Mouse (Mus musculus): ENCODE results near the gene Arpc3.

The Arpc3 gene

GRCm38 (mm10) chr5:122391786-122392180 is at the start of gene Arpc3:
Gene Arpc3, plus strand, starts transcription at chr5:122391878.
- peak; percentile 97 for DNase-seq

- DNase-seq: no peak
Observed at GRCm38 (mm10) chr5:122342874-122343273, 48.8 kb upstream of the Arpc3 start.

DNA sequence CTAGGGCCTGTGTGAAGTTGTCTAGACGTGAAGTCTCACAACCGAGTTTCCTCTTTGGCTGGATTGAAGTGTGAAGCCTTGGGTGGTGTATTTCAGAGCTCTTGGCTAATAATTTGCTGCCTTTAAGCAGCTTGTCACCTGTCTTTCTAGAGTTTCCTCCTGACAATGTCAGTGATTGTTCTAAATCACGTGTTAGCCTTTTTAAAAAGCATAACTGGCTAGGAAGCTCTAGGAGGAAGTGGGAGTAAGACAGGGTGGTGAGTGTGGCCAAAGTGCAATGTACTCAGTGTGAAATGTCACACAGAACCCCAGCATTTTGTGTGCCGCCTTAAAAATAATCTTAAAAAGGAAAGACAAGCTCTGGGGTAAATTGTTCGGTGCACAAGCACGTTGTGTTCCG is 47.9 kb upstream of the Arpc3 start:
- DNase-seq: no peak

GRCm38 (mm10) chr5:122344260-122344659 is 47.4 kb upstream of the Arpc3 start:
- peak; percentile 90 to 91 for DNase-seq

DNA sequence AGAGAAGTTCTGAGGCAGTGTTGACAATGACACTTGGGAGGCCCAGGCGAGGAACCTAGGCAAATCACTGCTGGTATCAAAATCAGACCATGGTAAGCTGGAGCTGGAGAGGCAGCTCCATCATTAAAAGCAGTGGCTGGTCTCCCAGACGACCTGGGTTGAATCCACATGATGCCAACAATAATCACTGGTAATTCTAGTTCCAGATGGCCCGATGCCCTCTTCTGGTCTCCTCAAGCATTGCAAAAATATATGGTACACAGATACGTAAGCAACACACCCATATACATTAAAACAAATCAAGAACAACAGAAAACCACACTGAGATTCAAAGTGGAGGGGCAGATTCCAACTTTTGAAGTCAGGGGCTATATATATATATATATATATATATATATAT is 45.9 kb upstream of the Arpc3 start:
- peak; percentile 43 to 50 for DNase-seq

DNA sequence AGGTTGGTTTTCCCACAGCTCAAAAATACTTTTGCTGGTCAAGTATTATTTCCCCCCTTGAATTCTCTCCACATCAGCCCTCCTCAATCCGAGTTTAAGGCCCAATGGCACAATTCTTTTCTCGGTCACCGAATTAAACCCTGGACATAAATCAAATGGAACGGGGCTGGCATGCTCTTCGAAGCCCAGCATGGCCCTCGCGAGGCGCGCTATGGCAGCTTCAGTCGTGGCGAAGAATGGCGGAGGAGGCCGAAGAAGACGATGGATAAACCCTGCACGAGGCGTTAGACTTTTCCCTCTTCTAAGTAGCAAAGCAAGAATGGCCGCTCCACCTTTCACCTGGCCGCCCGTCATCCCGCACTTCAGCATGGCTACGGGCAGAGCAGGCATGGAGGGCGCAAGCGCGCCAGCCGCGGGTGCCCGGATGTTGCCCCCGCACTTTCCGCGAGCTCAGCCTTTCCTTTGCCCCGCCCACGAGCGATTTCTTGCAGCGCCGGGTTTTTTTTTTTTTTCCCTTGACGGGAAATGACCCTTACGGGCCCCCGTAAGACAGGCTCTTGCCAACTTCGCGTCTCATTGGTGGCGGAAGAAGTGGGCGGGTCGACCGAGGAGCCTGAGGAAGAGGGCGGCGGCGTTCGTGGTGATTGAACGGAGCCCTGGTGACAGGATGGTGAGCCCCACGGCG is 37.7 kb upstream of the Arpc3 start, which contains the start of the genes Rad9b and Vps29:
Gene Rad9b (minus strand): TSS at position 427 of the 685 bp plus-strand sequence.
Gene Vps29 (plus strand): TSS at position 563 of the 685 bp plus-strand sequence.
- DNase-seq: peak; percentile 100

DNA sequence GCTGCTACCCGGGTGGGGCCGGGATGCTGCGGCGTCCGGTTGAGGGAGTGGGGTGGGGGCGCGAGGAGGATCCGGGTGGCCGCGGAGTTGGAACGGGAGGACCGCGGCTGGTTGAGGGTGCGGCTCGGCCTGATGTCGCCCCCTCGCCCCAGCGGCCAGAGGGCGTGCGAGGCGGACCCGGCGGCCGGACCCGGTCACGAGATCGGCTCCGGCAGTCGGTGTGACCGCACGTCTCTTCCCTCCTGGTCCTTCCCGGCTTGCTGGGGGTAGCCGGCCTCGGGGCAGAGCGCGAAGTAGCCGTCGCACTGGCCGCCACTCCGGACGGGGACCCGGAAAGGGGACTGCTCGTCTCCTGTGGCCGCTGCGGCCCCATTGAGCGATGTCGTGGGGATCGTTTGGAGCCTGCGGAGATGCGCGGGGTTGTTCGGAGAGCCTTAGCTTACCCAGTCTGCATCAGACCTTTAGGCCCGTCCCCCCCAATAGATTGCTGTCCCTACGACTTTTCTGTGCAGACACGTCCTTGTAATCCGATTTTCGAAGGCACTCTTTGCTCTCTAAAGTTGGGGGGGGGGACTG is 37.1 kb upstream of the Arpc3 start:
- DNase-seq: no peak

DNA sequence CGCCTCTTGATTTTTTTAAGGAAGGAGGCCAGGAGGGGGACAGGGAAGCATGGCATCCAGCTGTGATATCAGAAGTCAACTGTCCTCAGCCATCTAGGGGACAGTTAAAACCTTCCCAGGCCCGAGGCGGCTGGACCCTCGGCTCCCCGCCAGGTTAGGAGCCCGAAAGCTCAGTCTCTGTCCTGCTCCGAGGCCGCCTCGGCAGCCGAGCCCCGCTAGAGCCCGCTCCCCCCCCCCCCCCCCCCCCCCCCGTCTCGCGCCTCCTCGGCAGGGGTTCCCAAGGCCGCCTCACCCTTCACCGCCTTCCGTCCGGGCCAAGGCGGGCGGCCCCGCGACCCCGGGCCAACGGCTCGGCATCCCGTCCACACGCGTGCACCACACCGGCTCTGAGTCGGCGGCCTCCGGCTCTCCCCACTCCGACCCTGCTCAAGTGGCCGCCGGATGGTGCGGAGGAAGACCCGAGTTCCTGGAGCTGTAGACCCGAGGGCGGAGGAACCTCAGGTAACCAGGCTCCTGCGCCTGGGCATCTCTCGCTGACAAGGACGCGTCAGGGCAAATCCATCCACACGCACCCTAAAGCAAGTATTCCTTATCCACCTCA is 20.0 kb upstream of the Arpc3 start, which contains the start of gene Gpn3:
Gene Gpn3 (plus strand): TSS at position 286 of the 601 bp plus-strand sequence.
- DNase-seq: peak in 1 of 2 experiments; percentile 70

DNA sequence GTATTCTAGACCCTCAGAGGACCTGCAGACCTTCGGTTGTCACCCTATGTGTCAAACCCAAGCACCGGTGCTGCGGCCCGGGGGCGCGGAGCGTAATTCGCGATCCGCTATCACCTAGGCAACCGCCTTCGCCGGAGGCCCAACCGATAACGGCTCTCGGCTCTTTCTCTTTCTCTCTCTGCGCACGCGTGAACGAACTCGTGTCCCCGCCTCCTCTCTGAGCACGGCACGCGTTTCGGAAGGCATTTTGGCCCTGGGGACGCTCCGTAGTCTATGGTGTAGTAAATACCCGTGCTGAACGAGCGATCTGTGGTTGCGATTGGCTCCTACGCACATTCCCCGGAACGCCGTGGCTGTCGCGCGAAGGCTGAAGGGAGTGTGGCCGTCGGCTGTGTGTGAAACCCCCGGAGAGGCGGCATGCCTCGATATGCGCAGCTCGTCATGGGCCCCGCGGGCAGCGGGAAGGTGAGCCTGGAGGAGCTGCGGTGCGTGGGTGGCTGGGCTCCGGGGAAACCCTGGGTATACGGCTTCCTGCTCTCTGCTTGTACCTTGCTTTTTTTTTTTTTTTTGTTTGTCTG is 19.4 kb upstream of the Arpc3 start, which contains the start of gene Fam216a:
Gene Fam216a (minus strand): TSS at position 173 of the 578 bp plus-strand sequence.
- peak; percentile 99 for DNase-seq

DNA sequence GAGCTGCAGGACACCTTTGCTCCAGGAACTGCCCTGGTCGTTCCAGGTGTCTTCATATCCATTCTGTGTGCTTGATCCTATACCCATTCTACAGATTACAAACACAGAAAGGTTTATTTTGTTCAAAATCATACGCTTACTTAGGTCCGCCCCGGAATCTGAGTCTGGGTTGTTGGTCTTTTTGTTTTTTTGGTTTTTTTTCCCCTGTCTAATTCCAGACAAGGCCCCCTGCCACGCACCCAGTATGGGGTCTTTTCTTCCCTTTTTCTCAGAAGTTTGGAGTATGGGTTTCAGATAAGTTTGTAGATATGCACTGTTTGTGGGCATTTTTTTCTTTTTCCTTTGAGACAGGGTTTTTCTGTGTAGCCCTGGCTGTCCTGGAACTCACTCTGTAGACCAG is 18.8 kb upstream of the Arpc3 start:
- peak; percentile 28 to 62 for DNase-seq

GRCm38 (mm10) chr5:122377101-122377833 is 14.4 kb upstream of the Arpc3 start:
- no peak for DNase-seq

DNA sequence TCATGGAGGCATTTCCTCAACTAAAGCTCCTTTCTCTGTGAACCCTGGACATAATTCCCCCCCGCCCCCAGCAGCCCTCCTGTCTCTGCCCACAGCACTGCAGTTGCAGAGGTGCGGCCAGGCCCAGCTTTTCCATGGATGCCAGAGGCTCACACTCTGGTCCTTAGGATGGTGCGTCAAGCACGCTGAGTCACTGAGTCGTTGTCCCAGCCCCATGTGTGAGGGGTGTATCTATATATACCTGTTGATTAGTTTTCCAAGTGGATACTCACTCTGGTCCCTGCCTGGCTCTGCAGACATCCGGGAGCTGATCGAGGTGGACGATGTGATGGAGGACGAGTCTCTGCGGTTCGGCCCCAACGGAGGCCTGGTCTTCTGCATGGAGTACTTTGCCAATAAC is 13.5 kb upstream of the Arpc3 start:
- DNase-seq: no peak

DNA sequence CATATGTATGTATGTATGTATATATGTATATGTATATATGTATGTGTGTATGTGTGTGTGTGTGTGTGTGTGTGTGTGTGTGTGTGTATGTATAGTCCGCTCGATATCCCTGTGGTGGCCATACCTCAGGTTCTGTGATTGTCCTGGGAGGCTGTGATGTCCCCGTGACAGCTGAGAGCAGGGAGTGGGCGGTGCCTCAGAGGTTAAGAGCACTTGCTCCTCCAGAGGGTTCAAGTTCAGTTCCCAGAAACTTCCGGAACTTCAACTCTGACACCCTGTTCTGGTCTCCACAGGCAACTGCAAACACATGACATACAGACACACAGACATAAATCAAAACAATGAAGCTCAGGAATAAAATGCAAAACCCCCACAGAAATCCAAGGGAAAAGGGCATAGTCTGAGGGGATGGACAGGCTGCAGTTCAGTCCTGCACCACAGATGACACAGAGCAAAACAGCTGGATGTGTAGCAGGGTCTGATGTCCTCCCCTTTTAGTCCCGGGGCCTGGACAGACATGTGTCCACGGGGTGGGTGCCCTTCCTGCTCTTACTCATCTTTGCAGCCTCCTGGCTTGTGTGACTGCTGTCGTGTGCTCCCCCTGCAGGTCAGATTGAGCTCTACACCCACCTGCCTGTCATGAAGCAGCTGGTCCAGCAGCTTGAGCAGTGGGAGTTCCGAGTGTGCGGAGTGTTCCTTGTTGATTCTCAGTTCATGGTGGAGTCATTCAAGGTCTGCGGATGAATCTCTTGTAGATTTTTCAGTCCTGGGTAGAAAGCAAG is 12.1 kb upstream of the Arpc3 start:
- peak; percentile 83 to 93 for DNase-seq

DNA sequence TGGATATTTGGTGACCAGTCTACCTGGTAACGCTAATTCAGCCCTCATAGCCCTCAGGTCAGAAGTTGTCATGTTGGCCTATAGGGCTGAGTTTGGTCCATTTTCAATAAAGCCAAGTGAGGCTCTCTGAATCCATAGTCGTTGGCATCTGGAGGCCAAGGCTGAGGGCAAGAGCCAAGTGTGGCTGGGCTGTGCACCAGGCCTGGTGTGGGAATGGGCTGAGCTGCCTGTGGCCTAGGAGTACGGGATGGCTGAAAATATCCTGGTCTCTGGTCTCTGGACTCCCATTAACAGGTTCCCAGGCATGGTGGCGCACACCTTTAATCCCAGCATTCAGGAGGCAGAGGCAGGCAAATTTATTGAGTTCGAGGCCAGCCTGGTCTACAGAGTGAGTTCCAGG is 1.7 kb upstream of the Arpc3 start:
- peak in 1 of 2 experiments; percentile 45 for DNase-seq

- DNase-seq: no peak
Observed at GRCm38 (mm10) chr5:122390671-122391070, 1.0 kb upstream of the Arpc3 start.

DNA sequence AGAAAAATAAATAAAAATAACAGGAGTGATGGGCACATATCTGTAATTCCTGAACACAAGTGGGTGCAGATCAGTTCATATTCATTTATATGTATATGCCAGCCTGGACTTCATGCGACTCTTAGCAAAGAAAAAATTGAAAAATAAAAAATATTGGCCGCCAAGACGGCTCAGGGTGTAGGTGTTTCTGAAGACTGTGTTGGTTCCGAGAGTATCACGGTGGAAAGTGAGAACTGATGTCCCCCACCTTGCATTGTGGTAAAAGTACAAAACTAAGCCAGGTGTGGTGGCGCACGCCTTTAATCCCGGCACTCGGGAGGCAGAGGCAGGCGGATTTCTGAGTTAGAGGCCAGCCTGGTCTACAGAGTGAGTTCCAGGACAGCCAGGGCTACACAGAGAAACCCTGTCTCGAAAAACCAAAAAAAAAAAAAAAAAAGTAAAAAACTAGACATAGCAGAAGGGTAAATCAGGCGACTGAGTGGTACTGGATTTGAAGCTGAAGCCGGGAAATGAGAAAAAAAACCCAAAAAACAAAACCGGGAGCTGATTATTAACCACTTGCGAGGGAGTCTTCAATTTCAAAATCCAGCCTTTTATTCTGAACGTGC is 396 bp upstream of the Arpc3 start:
- no peak for DNase-seq

DNA sequence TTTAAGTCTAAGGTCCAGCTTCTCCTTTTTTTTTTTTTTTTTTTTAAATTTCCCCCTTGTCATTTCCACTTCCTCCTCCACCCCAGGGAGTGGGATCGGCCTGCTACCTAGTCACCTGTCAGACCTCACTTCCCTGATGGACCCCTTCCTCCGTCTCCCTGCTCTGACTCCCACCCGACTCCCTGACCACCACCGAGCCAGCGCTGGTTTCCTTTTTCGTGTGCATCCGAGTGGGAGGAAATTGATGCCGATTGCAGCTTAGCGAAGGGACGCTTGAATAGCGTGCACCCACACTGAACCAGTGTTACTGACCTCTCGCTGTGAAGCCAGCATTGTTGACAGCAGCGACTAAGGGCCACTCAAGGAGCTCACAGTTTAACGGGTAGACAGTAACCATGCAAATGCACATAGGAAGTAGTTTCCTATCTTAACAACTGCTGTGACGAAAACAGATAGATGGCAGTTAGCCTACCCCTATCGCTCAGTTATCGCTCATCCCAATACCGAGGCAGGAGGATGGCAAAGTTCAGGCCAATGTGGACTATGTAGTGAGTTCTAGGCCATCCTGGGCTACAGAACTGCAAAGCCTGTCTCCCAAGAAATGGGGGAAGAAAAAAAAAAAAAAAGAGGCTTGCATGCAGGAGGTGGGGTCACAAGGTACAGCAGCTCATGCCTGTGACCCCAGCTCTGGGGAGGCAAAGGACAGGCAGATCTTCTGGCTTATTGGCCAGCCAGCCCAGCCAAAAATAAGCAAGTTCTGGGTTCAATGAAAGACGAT is 738 bp downstream of the Arpc3 start:
- peak; percentile 35 to 49 for DNase-seq

DNA sequence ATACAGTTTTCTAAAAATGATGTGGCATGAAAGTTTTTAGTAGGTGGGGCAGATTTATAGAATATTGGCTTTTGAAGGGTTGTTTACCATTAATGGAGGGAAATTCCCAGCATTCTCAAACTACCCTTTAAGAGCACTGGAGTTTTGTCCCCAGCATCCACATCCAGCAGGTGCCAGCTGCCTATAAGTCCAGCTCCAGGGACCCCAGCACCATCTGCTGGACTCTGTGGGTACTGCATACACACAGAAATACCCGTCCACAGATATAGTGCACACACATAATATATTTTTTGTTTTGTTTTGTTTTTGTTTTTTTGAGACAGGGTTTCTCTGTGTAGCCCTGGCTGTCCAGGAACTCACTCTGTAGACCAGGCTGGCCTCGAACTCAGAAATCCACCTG is 2.2 kb downstream of the Arpc3 start:
- DNase-seq: peak; percentile 82 to 91

GRCm38 (mm10) chr5:122396791-122397190 is 5.1 kb downstream of the Arpc3 start:
- no peak for DNase-seq

- no peak for DNase-seq
Observed at GRCm38 (mm10) chr5:122397495-122397894, 5.8 kb downstream of the Arpc3 start.

GRCm38 (mm10) chr5:122399871-122400270 is 8.2 kb downstream of the Arpc3 start:
- DNase-seq: no peak
